Mouse (Mus musculus) ovary, postnatal 14 days (tissue): ENCODE measurements around the gene Gbx1.
"Not testable (repeated sequence)": the region's sequence is repeated elsewhere in the genome, so short reads cannot be mapped to it uniquely, and the experiment has no call there.

Source experiments
- DNase-seq: peaks from one replicate; pipeline ENCODE4 v3.0.0; 2022; ENCODE audit warnings: low spot score

The Gbx1 gene

DNA sequence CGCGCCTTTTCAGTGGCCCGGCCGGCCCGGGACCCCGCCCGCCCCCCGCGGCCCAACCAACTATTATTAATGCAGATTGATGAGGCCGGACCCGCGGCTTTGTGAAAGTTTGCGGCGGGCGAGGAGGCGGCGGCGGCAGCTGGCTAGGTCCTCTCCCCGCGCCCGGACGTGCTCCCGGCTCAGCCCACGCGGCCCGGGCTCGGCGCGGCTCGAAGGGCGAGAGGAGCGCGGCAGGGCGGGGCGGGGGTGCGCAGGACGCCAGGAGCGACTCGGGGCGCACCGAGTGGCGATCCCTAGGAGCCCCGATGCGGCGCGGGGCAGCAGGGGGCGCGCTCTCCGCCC, at the start of gene Gbx1:
TSS of gene Gbx1 (minus strand) at position 314 of the 342 bp plus-strand sequence.
- no peak for DNase-seq

- DNase-seq, result no peak
Observed at GRCm38 (mm10) chr5:24576801-24577182, 49.8 kb upstream of the Gbx1 start.

DNA sequence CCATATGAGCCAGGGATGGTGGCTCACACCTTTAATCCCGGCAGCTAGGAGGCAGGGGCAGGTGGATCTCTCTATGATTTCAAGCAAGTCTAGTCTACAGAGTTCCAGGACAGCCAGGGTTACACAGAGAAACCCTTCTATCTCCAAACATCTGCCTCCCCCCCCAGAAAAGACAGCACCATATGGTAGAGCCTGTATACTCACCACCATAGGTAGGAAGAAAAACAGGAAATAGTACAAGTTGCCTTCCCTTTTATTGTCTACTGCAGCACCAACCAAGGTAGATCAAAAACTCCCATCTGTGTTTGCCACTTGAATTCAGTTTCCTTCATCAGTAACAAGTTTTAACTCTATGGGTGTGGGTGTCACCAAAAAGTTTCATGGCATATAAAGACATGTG, 48.9 kb upstream of the Gbx1 start:
- no peak for DNase-seq

DNA sequence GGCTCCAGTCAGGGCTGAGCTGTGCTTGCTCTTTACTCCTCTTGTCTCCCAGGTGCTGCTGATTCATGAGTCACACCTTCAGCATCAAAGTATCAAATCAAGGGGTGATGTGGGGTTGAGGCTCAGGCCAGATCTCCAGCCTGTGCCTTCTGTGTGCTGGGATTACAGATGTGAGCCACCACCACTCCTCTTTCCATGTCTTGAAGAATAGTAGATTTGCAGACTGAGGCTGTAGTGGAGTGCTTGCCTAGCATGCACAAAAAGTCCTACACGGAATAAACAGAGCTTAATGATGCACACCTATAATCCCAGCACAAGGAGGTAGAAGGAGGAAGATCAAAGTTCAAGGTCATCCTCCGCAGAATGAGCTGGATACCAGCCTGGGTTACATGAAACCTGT, 29.7 kb upstream of the Gbx1 start, which contains the start of gene 4931409K22Rik:
TSS of gene 4931409K22Rik (minus strand) at position 101 of the 400 bp plus-strand sequence.
- DNase-seq, result no peak

DNA sequence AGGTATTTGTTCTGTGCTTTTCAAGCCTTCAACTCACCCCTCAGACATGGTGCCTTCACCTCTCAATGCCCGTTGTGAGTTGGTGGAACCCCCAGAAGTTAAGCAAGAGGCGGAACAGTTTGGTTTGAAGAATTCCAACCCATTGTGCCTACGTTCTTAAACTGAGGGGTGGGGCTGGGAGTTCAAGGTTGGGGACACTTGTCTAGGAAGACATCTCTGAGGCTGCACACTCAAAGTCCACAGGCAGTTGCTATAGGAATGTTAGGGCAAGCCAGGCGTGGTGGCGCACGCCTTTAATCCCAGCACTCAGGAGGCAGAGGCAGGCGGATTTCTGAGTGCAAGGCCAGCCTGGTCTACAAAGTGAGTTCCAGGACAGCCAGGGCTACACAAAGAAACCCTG, 28.3 kb upstream of the Gbx1 start:
- not testable (repeated sequence) for DNase-seq

DNA sequence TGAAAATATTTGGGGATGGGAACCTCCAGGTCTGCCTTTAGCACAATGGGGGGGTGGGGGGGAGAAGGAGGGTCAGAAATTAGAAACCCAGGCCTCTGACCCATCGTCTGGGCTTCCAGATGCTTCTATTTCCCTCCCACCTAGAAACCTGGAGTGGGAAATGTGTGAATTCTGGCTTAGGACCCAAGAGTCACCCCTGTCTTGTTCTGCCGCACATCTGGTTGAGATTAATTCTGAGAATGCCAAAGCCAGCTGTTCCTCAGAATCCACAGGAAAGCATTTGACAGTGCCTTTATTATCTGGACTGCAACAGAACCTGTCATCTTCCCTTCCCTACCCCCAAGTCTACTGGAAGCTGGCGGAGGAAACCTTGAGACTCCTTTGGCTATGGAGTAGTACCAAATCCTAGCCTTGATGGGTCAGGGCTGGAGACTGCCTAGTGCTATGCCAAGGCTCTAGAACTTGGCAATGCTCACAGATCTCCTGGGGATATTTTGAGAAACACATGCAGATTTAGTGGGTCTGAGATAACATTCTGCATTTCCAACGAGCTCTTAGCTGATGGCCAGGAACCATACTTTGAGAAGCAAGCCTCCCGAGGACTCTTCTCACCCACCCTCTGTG, 26.7 kb upstream of the Gbx1 start:
- DNase-seq, result no peak

DNA sequence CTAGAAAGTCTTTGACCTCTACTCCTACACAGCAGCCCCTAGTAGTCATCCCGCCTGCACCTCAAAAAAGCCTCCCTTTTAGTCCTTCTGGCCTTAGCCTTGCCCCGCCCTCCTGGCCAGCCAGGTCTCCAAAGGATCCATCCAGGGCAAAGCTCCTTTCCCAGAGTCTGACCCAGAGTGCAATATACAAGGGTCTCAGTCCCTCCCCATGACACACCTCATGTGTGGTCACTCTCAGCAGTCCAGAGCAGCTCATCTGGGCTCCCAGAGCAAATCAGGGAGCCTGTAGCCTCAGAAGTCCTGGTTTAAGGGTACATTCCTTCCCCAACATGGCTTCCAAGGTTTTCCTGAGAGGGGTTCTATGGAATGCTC, 24.3 kb upstream of the Gbx1 start:
- no peak for DNase-seq

GRCm38 (mm10) chr5:24550598-24551316, 23.8 kb upstream of the Gbx1 start:
- peak; percentile 59 for DNase-seq

GRCm38 (mm10) chr5:24542643-24543042, 15.6 kb upstream of the Gbx1 start:
- DNase-seq, result no peak

- no peak for DNase-seq
Observed at GRCm38 (mm10) chr5:24541144-24541569, 14.2 kb upstream of the Gbx1 start.

DNA sequence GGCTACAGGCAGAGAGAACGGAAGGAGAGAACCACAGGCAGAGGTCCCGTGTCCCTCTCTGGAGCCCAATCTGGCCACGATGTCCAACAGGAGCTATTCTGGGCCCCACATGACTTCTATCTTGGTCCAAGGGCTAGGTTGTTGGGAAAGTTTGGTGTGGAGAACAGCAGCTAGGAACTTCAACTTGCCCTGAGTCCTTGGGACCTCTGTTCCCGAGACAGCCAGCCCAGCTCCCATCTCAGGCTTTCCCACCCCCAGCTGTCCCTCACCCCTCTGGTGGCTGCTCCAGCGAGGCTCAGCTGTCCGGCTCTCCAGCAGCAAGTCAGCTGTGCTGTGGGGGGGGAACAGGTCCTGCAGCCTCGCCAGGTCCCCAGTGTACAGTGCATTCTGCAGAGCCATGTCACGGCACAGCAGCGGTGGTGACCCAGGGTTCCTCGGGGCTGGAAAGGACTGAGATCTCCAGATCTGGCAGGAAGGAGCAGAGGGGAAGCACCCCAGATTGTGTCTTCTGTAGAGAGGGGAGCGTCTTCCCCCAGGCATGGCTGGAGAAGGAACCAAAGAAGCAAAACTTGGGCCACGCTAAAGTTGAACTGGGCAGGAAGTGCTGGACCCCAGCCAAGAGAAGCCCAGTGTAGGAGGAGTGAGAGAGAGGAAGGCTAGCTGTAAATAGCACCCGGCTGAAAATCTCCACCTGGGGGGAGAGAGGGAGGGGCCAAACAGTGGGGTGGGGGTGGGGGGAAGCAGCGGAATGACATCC, 13.6 kb upstream of the Gbx1 start, which contains the start of gene Asb10:
TSS of gene Asb10 (minus strand) at position 592 of the 757 bp plus-strand sequence.
- DNase-seq, result peak; percentile 51

DNA sequence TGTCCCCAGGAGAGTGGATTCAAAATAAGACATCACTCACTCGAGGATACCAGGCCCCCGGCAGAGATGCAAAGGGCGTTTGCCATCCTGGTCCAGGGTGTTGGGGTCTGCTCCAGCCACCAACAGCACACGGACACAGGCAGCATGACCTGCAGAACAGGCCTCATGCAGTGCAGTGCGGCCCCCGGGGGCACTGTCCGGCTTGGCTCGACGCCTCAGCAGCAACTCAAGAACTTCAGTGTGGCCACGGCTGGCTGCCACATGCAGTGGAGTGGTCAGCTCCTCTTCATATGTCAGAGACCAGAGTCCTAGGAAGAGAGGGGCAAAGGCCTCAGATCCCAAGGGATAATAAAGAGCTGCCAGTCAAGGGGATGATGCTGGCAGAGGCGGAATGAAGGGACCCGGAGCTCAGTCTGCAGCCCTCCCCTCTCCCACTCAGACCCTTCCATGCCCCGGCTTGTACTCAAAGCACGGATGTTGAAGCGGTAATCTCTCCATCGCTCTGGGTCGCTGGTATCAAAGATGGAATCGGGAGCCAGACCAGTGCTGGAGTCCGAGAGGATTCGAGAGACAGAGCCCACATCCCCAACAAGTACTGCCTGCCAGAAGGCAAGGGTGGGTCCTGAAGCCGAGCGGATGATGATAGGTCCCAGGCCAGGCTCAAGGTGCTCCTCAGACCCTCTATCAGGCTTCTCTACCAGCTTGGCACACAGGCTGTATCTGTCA, 12.7 kb upstream of the Gbx1 start:
- DNase-seq, result no peak

- no peak for DNase-seq
Observed at GRCm38 (mm10) chr5:24537618-24538017, 10.6 kb upstream of the Gbx1 start.

DNA sequence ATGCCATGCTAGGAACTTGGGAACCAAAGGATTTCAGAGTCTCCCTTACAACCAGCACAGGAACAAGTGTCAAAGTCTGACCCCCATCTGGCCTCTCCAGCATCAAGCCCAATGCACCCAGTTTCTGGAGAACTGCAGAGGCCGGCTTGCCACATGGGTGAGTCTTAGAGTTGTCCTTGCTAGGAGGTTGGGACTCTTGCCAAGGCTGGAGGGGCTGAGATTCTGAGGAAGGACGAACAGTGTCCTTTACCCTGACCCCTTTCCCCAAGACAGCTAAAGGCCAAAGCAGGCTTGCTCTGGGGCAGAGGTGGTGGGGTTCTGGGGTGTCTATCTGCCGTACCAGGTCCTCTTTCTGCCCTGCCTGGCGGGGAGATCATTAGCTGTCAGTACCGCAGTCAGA, 9.5 kb upstream of the Gbx1 start:
- no peak for DNase-seq

DNA sequence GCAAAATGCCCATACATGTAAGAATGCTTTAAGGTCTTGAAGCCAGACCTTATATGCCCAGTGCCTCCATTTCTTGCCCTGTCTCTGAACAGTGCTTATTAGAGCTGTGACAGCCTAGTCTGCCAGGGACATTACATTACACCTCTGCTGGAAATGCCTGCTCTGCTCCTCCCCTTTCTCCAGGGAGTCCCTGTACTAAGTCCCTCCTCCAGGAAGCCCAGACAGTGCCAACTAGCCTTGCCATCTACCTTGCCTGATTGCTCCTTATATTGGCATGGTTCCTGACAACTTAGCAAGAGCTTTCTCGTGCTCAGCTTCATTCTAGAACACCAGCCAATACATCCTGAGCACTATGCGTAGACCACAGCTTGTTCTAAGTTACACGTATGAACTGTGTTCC, 8.7 kb upstream of the Gbx1 start:
- DNase-seq, result no peak

- no peak for DNase-seq
Observed at GRCm38 (mm10) chr5:24534292-24534691, 7.3 kb upstream of the Gbx1 start.

- DNase-seq, result no peak
Observed at GRCm38 (mm10) chr5:24533391-24533790, 6.4 kb upstream of the Gbx1 start.

- DNase-seq, result peak; percentile 96
Observed at GRCm38 (mm10) chr5:24530042-24530689, 3.2 kb upstream of the Gbx1 start.

- no peak for DNase-seq
Observed at GRCm38 (mm10) chr5:24527780-24528179, 778 bp upstream of the Gbx1 start.

DNA sequence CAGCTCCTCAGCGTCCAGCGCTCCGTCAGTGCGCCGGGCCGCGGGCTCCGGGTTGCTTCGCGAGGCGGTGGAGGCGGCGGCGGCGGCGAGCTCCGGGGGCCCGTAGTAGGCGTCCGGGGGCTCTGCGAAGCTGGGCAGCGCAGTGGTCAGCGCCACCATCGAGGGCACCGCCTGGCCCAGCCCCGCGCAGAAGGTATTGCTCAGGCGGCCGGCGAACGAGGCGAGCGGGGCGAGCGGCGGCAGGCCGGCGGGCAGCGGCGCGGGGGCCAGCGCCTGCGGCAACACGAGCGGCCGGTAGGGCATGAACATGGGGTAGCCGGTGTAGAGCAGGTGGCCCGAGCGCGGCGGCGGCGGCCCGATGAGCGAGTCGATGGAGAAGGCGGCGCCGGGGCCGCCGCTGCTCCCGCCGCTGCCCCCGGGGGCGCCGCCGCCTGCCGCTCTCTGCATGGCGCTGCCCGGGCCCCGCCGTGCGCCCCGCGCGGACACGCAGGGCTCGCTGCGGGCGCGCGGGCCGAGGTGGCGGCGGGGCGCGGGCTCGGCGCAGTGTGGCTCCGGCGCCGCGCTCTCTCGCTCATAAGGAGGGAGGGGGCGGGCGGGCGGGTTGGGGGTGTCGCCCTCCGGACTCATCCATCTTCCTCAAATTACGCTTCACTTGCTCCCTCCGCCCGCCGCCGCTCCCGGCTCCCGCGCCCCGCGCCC, 663 bp downstream of the Gbx1 start:
- DNase-seq, result no peak
